Mouse (Mus musculus) midbrain, embryonic 14.5 days (tissue): ENCODE results near the gene Frmd4b. TPM values are rescaled to one million over a fixed set of nuclear protein-coding genes. Genes with fewer than 3 reads are reported as not detected.
A peak's percentile ranks its signal among the peaks of the same experiment; 100 is the strongest.

Source experiments
- ATAC-seq: fragments of 200-750 bp; cut with Nextera tagmentation; 2 replicates; pipeline ENCODE4 v1.8.0; 2017; ENCODE audit warnings: moderate number of reproducible peaks, moderate library complexity; ENCODE audit not compliant: low FRiP score, low TSS enrichment
- DNase-seq: peaks from one replicate; pipeline ENCODE4 v3.0.0-alpha.2; 2015
- H3K27ac ChIP-seq: fragments of 300-500 bp; sonication (generic); replicated peaks from 2 replicates; pipeline ENCODE4 v1.5.1; 2014; ENCODE audit warnings: mild to moderate bottlenecking, low read depth, low read length, moderate library complexity
- H3K27me3 ChIP-seq: fragments of 300-500 bp; sonication (generic); 2 replicates; pipeline ENCODE4 v1.6.1; 2014; ENCODE audit warnings: low read length, control low read depth, mixed read lengths; ENCODE audit not compliant: control insufficient read depth, insufficient read depth
- H3K36me3 ChIP-seq: fragments of 300-500 bp; sonication (generic); 2 replicates; pipeline ENCODE4 v1.6.1; 2014; ENCODE audit warnings: low read length, control low read depth; ENCODE audit not compliant: control insufficient read depth, insufficient read depth
- H3K4me1 ChIP-seq: fragments of 300-500 bp; sonication (generic); 2 replicates; pipeline ENCODE4 v1.6.1; 2014; ENCODE audit warnings: mild to moderate bottlenecking, antibody characterized with exemption, low read length, control low read depth; ENCODE audit not compliant: control insufficient read depth, insufficient read depth
- H3K4me2 ChIP-seq: fragments of 300-500 bp; sonication (generic); 2 replicates; pipeline ENCODE4 v1.6.1; 2014; ENCODE audit warnings: mild to moderate bottlenecking, low read length, moderate library complexity
- H3K4me3 ChIP-seq: fragments of 300-500 bp; sonication (generic); replicated peaks from 2 replicates; pipeline ENCODE4 v1.5.1; 2014; ENCODE audit warnings: low read depth, low read length
- H3K9ac ChIP-seq: fragments of 300-500 bp; sonication (generic); replicated peaks from 2 replicates; pipeline ENCODE4 v1.6.1; 2014; ENCODE audit warnings: mild to moderate bottlenecking, low read length, moderate library complexity
- H3K9me3 ChIP-seq: fragments of 300-500 bp; sonication (generic); 2 replicates; pipeline ENCODE4 v1.6.1; 2016; ENCODE audit warnings: low read length, control low read depth, mixed read lengths; ENCODE audit not compliant: control insufficient read depth
- WGBS: fragments of 180-500 bp; shearing (Covaris S2); extraction: QIAGEN DNeasy Blood & Tissue Kit; methylation state at CpG from one replicate; pipeline ENCODE4 v1.1.7; 2014; 5-methylcytosine and 5-hydroxymethylcytosine counted together
- polyA plus RNA-seq: library from polyadenylated mRNA; unstranded; fragments of >200 nt; fragmentation: Nextera tagmentation; extraction: Ambion mirVana; gene quantifications from 2 replicates; pipeline ENCODE4 v1.2.1, GENCODE M21; 2014

Frmd4b gene
- polyA plus RNA-seq, 1 experiment from 2014 or later: 21.7 TPM

DNA sequence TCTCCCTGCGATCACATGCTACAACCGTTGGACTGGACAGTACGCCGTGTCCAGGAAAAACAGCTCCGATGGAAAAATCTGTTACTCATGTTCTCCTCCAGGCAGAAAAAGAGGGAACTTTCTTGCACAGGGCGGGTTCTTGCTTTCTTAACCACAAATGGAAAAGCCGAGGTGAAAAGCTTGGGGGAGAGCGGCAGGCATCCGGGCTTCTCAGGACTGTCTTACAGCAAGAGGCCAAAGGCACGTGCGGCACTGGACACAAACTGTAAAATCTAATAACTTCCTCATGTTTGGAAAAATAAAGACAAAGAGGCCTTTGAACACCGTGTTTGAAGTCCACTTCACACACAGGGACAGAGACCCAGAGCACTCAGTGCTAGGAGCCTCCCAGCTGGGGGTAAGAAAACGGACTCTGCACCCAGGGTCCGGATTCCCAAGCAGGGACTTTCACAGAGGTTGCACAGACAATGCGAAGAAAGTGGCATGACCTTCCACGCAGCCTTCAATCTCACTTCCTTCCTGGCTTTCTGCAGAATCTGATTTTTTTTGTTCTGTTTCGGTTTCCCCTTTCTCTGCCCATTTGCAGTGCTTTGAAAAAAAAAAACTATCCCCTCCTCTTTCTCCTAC is 153.3 kb downstream of the Frmd4b start:
- no peaks in the 10 kb centered on the region for H3K4me1 ChIP-seq
- H3K4me3 ChIP-seq: no peak overlapping the region
- no peak overlapping the region for H3K4me2 ChIP-seq
- H3K9ac ChIP-seq: no peak overlapping the region
- H3K9me3 ChIP-seq: no peaks in the 10 kb centered on the region
- no peaks in the 10 kb centered on the region for H3K36me3 ChIP-seq
- 69% methylated on average over 17 of the region's 17 CpGs for WGBS
- ATAC-seq (no peak), DNase-seq (no peak)
- H3K27me3 ChIP-seq: no peaks in the 10 kb centered on the region
- no peak overlapping the region for H3K27ac ChIP-seq

DNA sequence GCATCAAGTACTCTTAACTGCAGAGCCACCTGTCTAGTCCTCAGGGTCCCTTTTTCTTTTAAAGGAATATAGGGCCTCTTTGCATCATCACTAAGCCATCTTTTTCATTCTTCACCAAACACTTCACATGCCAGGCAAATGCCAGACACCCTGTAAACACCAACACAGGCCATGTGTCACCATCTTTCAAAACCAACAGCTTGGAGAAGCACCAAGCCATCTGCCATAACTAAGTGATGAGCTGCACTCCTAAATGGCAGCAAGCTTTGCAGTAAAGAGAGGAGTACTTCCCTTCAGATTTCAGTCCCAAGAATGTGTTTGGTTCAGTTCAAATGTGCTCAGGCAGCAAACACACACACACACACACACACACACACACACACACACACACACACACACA is 154.9 kb downstream of the Frmd4b start:
- no peaks in the 10 kb centered on the region for H3K36me3 ChIP-seq
- DNase-seq (no peak), ATAC-seq (no peak)
- H3K9ac ChIP-seq: no peak overlapping the region
- no peak overlapping the region for H3K27ac ChIP-seq
- H3K4me3 ChIP-seq: no peak overlapping the region
- no peaks in the 10 kb centered on the region for H3K9me3 ChIP-seq
- H3K27me3 ChIP-seq: no peaks in the 10 kb centered on the region
- H3K4me2 ChIP-seq: no peak overlapping the region
- H3K4me1 ChIP-seq: peaks cover 9% of the 10 kb centered on the region

DNA sequence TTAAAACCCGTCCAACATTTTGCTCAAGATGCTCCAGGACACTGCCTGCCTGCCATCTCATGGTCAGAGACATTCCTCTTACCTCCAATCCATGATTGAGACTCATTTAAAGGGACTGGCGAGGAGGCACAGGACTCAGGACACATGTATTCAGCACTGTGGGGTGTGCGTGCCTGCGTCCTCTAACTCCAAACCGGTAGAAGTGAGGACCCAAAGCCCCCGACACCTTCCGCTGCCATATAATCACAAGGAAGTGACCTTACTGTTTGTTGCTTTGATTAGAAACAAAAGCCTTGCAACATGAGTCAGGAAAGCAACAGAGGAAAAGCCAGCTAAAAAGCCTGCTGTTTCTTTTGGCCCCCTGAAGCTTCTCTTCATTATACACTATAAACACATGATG is 158.2 kb downstream of the Frmd4b start:
- H3K9me3 ChIP-seq: no peaks in the 10 kb centered on the region
- 79% methylated on average over 7 of the region's 7 CpGs for WGBS
- H3K27ac ChIP-seq: 0 out of 2 replicates have a peak overlapping the region, but pooled peaks have one; percentile 0
- no peak overlapping the region for H3K4me2 ChIP-seq
- DNase-seq (no peak), ATAC-seq (no peak)
- H3K4me3 ChIP-seq: no peak overlapping the region
- peaks cover 12% of the 10 kb centered on the region for H3K4me1 ChIP-seq
- no peak overlapping the region for H3K9ac ChIP-seq
- no peaks in the 10 kb centered on the region for H3K27me3 ChIP-seq
- no peaks in the 10 kb centered on the region for H3K36me3 ChIP-seq

- ATAC-seq (no peak; the same call in 1 of the 2 replicates), DNase-seq (peak; percentile 37)
- WGBS: 14% methylated on average over 9 of the region's 9 CpGs
- H3K9me3 ChIP-seq: no peaks in the 10 kb centered on the region
- no peak overlapping the region for H3K9ac ChIP-seq
- H3K27ac ChIP-seq: peak overlapping the region; percentile 39; the same call in 1 of the 2 replicates
- H3K27me3 ChIP-seq: no peaks in the 10 kb centered on the region
- H3K4me3 ChIP-seq: no peak overlapping the region
- peak overlapping the region; percentile 34 for H3K4me2 ChIP-seq
- no peaks in the 10 kb centered on the region for H3K36me3 ChIP-seq
- peaks cover 12% of the 10 kb centered on the region for H3K4me1 ChIP-seq
These were observed 159.0 kb downstream of the Frmd4b start for GRCm38 (mm10) chr6:97458358-97458757.

- H3K9ac ChIP-seq: no peak overlapping the region
These were observed 159.4 kb downstream of the Frmd4b start for GRCm38 (mm10) chr6:97457954-97458353.

GRCm38 (mm10) chr6:97457210-97457609 is 160.1 kb downstream of the Frmd4b start:
- H3K4me3 ChIP-seq: no peak overlapping the region
- WGBS: 58% methylated on average over 2 of the region's 2 CpGs
- H3K9me3 ChIP-seq: no peaks in the 10 kb centered on the region

More at GRCm38 (mm10) chr6:97457954-97458353, 159.4 kb downstream of the Frmd4b start:
- ATAC-seq (no peak), DNase-seq (peak; percentile 31)
- Histone ChIP-seq H3K27me3 (no peaks in the 10 kb centered on the region), H3K4me3 (no peak overlapping the region), H3K9me3 (no peaks in the 10 kb centered on the region), H3K4me2 (peak overlapping the region; percentile 34), H3K27ac (peak overlapping the region; percentile 39), H3K4me1 (peaks cover 12% of the 10 kb centered on the region), H3K36me3 (no peaks in the 10 kb centered on the region)
- 22% methylated on average over 3 of the region's 3 CpGs for WGBS

GRCm38 (mm10) chr6:97452223-97452622 is 165.1 kb downstream of the Frmd4b start:
- Histone ChIP-seq H3K9me3 (no peaks in the 10 kb centered on the region), H3K4me1 (0 out of 2 replicates have a peak, but pooled peaks cover 4% of the 10 kb centered on the region), H3K27ac (no peak overlapping the region), H3K36me3 (no peaks in the 10 kb centered on the region), H3K4me2 (no peak overlapping the region), H3K27me3 (no peaks in the 10 kb centered on the region), H3K9ac (no peak overlapping the region), H3K4me3 (no peak overlapping the region)
- 94% methylated on average over 5 of the region's 5 CpGs for WGBS
- ATAC-seq: no peak
- no peak for DNase-seq

More at GRCm38 (mm10) chr6:97457210-97457609, 160.1 kb downstream of the Frmd4b start:
- ATAC-seq: no peak
- H3K27ac ChIP-seq: no peak overlapping the region; the same call in 1 of the 2 replicates
- no peak overlapping the region for H3K4me2 ChIP-seq
- H3K27me3 ChIP-seq: no peaks in the 10 kb centered on the region
- H3K9ac ChIP-seq: no peak overlapping the region
- H3K36me3 ChIP-seq: no peaks in the 10 kb centered on the region
- peaks cover 12% of the 10 kb centered on the region for H3K4me1 ChIP-seq
- no peak for DNase-seq

DNA sequence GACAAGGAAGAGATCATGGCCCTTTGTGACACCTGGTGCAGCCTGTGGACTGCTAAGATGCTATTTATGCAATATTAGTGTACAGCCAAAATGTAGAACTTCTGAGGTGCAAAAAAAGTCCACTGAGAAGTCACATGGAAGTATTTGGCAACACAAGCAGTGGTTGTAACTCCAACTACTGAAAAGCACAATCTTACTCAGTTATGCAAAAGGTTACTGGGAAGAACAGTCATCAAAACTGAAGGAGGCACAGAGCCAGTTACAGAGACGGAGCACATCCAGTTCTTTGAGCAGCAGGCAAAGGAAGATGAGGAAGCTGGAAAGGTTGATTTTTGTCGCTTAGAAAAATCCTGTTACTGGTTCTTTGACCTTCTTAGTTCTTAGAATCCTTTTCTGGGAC is 167.5 kb downstream of the Frmd4b start:
- no peaks in the 10 kb centered on the region for H3K36me3 ChIP-seq
- ATAC-seq: no peak
- no peaks in the 10 kb centered on the region for H3K4me1 ChIP-seq
- 91% methylated on average over 2 of the region's 2 CpGs for WGBS
- no peak overlapping the region for H3K4me2 ChIP-seq
- no peak overlapping the region for H3K4me3 ChIP-seq
- DNase-seq: no peak
- H3K27ac ChIP-seq: no peak overlapping the region
- no peaks in the 10 kb centered on the region for H3K9me3 ChIP-seq
- no peaks in the 10 kb centered on the region for H3K27me3 ChIP-seq
- no peak overlapping the region for H3K9ac ChIP-seq

DNA sequence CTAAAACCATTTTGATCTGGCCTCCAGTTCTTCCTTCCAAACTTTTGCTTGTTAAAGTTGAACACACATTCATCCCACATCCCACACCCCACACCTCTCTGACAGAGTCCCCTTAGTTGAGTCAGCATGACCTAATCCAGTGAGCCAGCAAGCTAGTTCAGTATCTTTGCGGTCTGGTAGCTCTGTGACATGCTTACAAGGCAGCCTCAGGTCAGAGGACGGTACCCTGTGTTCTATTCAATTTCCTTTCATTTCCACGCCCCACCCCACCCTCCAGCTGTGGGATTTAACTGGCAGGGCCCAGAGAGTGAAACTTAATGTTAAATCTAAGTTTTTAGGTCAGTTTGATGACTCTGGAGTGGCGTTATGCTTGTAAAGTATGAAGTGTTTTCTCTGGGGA is 170.3 kb downstream of the Frmd4b start:
- Histone ChIP-seq H3K36me3 (no peaks in the 10 kb centered on the region), H3K27ac (no peak overlapping the region), H3K27me3 (no peaks in the 10 kb centered on the region), H3K9ac (no peak overlapping the region), H3K9me3 (no peaks in the 10 kb centered on the region), H3K4me1 (no peaks in the 10 kb centered on the region), H3K4me3 (no peak overlapping the region), H3K4me2 (no peak overlapping the region)
- WGBS: 55% methylated on average over 4 of the region's 4 CpGs
- DNase-seq (no peak), ATAC-seq (no peak)
